In genomic region chr11:115839732-115840131, GRCm38 (mm10) we compare ENCODE assay signal across 16 mouse cellular contexts. TPM values are rescaled to one million over a fixed set of nuclear protein-coding genes. Genes with fewer than 3 reads are reported as not detected.
DNase-seq lines count a peak whose midpoint lies in the region; ATAC-seq and TF ChIP-seq lines count a peak whose summit lies in the region.
"Had no signal": no experiment of that assay in that cellular context is flagged by ENCODE, and none has a peak within 500 bp of the region (broad histone marks: within the 10 kb centered on the region; RNA-seq: fewer than 3 reads in every experiment).

No protein-coding gene starts in this region.

- H3K9me3 ChIP-seq in kidney, embryonic 15.5 days (replicated peaks), result no peaks in the 10 kb centered on the region
- no peaks in the 10 kb centered on the region for H3K9me3 ChIP-seq in ES-Bruce4 (replicated peaks; ENCODE audit: control insufficient read depth, insufficient read depth, low read length, poor library complexity, severe bottlenecking)
- no peaks in the 10 kb centered on the region for H3K9me3 ChIP-seq in intestine, embryonic 15.5 days
- H3K9me3 ChIP-seq: embryonic facial prominence, embryonic 15.5 days had no signal

- 51% methylated on average over 3 of the region's 3 CpGs for WGBS in heart, adult 2 months
- WGBS in kidney, embryonic 15.5 days, result 76% methylated on average over 3 of the region's 3 CpGs
- WGBS in intestine, embryonic 15.5 days, result 60% methylated on average over 3 of the region's 3 CpGs

- no peaks in the 10 kb centered on the region for H3K36me3 ChIP-seq in heart, adult 2 months (ENCODE audit: control insufficient read depth, insufficient read depth, low read length)
- H3K36me3 ChIP-seq in kidney, embryonic 15.5 days, result peaks cover under 1% of the 10 kb centered on the region; the same call in 1 of the 2 replicates
- no peaks in the 10 kb centered on the region for H3K36me3 ChIP-seq in ES-Bruce4 (ENCODE audit: control insufficient read depth, insufficient read depth, low read length, poor library complexity, severe bottlenecking)
- no peaks in the 10 kb centered on the region for H3K36me3 ChIP-seq in intestine, embryonic 15.5 days
- H3K36me3 ChIP-seq: embryonic facial prominence, embryonic 15.5 days had no signal

- TF ChIP-seq EP300 in heart, adult 2 months (IDR thresholded peaks at IDR 0.05; ENCODE audit: insufficient read depth, low read depth, low read length), result no peak
- 0 out of 2 replicates have a peak, but pooled peaks have one; percentile 5 for TF ChIP-seq EP300 in ES-Bruce4 (IDR thresholded peaks at IDR 0.05; ENCODE audit: insufficient read depth, low read depth, low read length)

- H3K27ac ChIP-seq in heart, adult 2 months, result peak overlapping the region; percentile 13
- H3K27ac ChIP-seq in kidney, embryonic 15.5 days, result peak overlapping the region; percentile 49
- H3K27ac ChIP-seq in ES-Bruce4 (ENCODE audit: insufficient read depth, low read length), result peak overlapping the region; percentile 60
- peak overlapping the region; percentile 83 for H3K27ac ChIP-seq in intestine, embryonic 15.5 days

- no peaks in the 10 kb centered on the region for H3K27me3 ChIP-seq in heart, adult 2 months (ENCODE audit: control insufficient read depth, insufficient read depth, low read length)
- no peaks in the 10 kb centered on the region for H3K27me3 ChIP-seq in kidney, embryonic 15.5 days
- no peaks in the 10 kb centered on the region for H3K27me3 ChIP-seq in ES-Bruce4 (ENCODE audit: control insufficient read depth, insufficient read depth, low read length, poor library complexity, severe bottlenecking)
- no peaks in the 10 kb centered on the region for H3K27me3 ChIP-seq in intestine, embryonic 15.5 days (replicated peaks)

- intact Hi-C loops in heart, adult 2 months (cut with DNase I), result no loop called here

- no peaks in the 10 kb centered on the region for H3K79me2 ChIP-seq in heart, adult 2 months (replicated peaks; ENCODE audit: control insufficient read depth, insufficient read depth, low read length)

- no peak overlapping the region for H3K4me2 ChIP-seq in kidney, embryonic 15.5 days
- 0 out of 2 replicates have a peak overlapping the region, but pooled peaks have one; percentile 15 for H3K4me2 ChIP-seq in intestine, embryonic 15.5 days (replicated peaks)
- H3K4me2 ChIP-seq: embryonic facial prominence, embryonic 15.5 days had no signal

- TF ChIP-seq POLR2A in heart, adult 2 months (IDR thresholded peaks at IDR 0.05; ENCODE audit: insufficient read depth, low read depth, low read length), result no peak
- TF ChIP-seq POLR2A in ES-Bruce4 (IDR thresholded peaks at IDR 0.05; ENCODE audit: insufficient read depth, low read length), result no peak

- H3K4me1 ChIP-seq in heart, adult 2 months (ENCODE audit: control insufficient read depth, insufficient read depth, low read length), result peaks cover 11% of the 10 kb centered on the region
- peaks cover 83% of the 10 kb centered on the region for H3K4me1 ChIP-seq in kidney, embryonic 15.5 days
- peaks cover 36% of the 10 kb centered on the region for H3K4me1 ChIP-seq in ES-Bruce4 (ENCODE audit: control insufficient read depth, insufficient read depth, low read length)
- peaks cover 61% of the 10 kb centered on the region for H3K4me1 ChIP-seq in intestine, embryonic 15.5 days (replicated peaks)

- no peak for DNase-seq in heart, adult 2 months
- DNase-seq in heart, adult 18-20 months, result no peak
- DNase-seq in kidney, postnatal 36 days, result no peak
- DNase-seq in retina, embryonic 14.5 days (ENCODE audit: low spot score), result no peak
- DNase-seq: cerebellum, adult 9-11 months; forebrain, postnatal 0 days; kidney, postnatal 25 days; layer of hippocampus, postnatal 36 days; spleen, adult 18-20 months had no signal

- no peak overlapping the region for H3K9ac ChIP-seq in heart, adult 2 months (ENCODE audit: low read depth, low read length)
- H3K9ac ChIP-seq in kidney, embryonic 15.5 days, result 0 out of 2 replicates have a peak overlapping the region, but pooled peaks have one; percentile 22
- no peak overlapping the region for H3K9ac ChIP-seq in ES-Bruce4 (ENCODE audit: low read depth, poor library complexity, severe bottlenecking)
- H3K9ac ChIP-seq in intestine, embryonic 15.5 days, result no peak overlapping the region
- H3K9ac ChIP-seq: embryonic facial prominence, embryonic 15.5 days; forebrain, postnatal 0 days had no signal

- H3K4me3 ChIP-seq in heart, adult 2 months, result no peak overlapping the region
- H3K4me3 ChIP-seq in kidney, embryonic 15.5 days (replicated peaks), result no peak overlapping the region
- no peak overlapping the region for H3K4me3 ChIP-seq in ES-Bruce4 (ENCODE audit: low read depth, low read length)
- H3K4me3 ChIP-seq in intestine, embryonic 15.5 days (replicated peaks), result no peak overlapping the region
- H3K4me3 ChIP-seq: embryonic facial prominence, embryonic 15.5 days had no signal

- no peak for ATAC-seq in kidney, embryonic 15.5 days (replicated peaks; ENCODE audit: low FRiP score)
- no peak for ATAC-seq in intestine, embryonic 15.5 days
- ATAC-seq in frontal cortex, adult (ENCODE audit: low TSS enrichment), result no peak
- ATAC-seq: forebrain, postnatal 0 days had no signal

- no peak for TF ChIP-seq CTCF in heart, adult 2 months (IDR thresholded peaks at IDR 0.05)
- no peak for TF ChIP-seq CTCF in ES-Bruce4 (IDR thresholded peaks at IDR 0.05; ENCODE audit: low read depth, low read length)

RNA-seq across cellular contexts. Expression of gene Llgl2, which starts 15.9 kb away (rescaled TPM):
- total RNA-seq in heart, adult 2 months (2021), result 10 to 100 TPM; 18.4 to 20.3 TPM
- polyA plus RNA-seq in heart, adult 2 months (2012; rRNA removed), result 19.4 and 20.2 TPM in 2 replicates
- 10 to 100 TPM; 17.5 to 18.2 TPM for total RNA-seq in heart, adult 18-20 months (2021)
- 39.1 and 41.0 TPM in 2 replicates for polyA plus RNA-seq in kidney, embryonic 15.5 days (2015; fragmentation: Nextera tagmentation; extraction: Ambion mirVana)
- 92.1 and 99.1 TPM in 2 replicates for polyA plus RNA-seq in ES-Bruce4 (2011; ENCODE audit: insufficient read depth, insufficient read length, low read depth, missing spikeins)
- 77.2 and 80.6 TPM in 2 replicates for polyA plus RNA-seq in intestine, embryonic 15.5 days (2015; fragmentation: Nextera tagmentation; extraction: Ambion mirVana)

RNA-seq across cellular contexts. Expression of gene Myo15b, which starts 18.5 kb away (rescaled TPM):
- under 1 TPM in 1 of 2 experiments, not detected in 1; 0.05 TPM for total RNA-seq in heart, adult 2 months (2021)
- 0.20 and 0.29 TPM in 2 replicates for polyA plus RNA-seq in heart, adult 2 months (2012; rRNA removed)
- not detected for total RNA-seq in heart, adult 18-20 months (2021)
- 8.0 and 11.1 TPM in 2 replicates for polyA plus RNA-seq in kidney, embryonic 15.5 days (2015; fragmentation: Nextera tagmentation; extraction: Ambion mirVana)
- 1.6 and 4.2 TPM in 2 replicates for polyA plus RNA-seq in ES-Bruce4 (2011; ENCODE audit: insufficient read depth, insufficient read length, low read depth, missing spikeins)
- 95.2 and 111 TPM in 2 replicates for polyA plus RNA-seq in intestine, embryonic 15.5 days (2015; fragmentation: Nextera tagmentation; extraction: Ambion mirVana)
- total RNA-seq: adrenal gland, adult 18-20 months; forebrain, postnatal 0 days; monocyte, adult 5-6 weeks had no signal

RNA-seq across cellular contexts. Expression of gene Tsen54, which starts 25.2 kb away (rescaled TPM):
- 1 to 10 TPM; 7.2 to 9.3 TPM for total RNA-seq in heart, adult 2 months (2021)
- polyA plus RNA-seq in heart, adult 2 months (2012; rRNA removed), result 15.9 and 16.3 TPM in 2 replicates
- total RNA-seq in heart, adult 18-20 months (2021), result 1 to 10 TPM; 7.1 to 8.5 TPM
- polyA plus RNA-seq in kidney, embryonic 15.5 days (2015; fragmentation: Nextera tagmentation; extraction: Ambion mirVana), result 37.3 and 39.8 TPM in 2 replicates
- 26.9 and 30.2 TPM in 2 replicates for polyA plus RNA-seq in ES-Bruce4 (2011; ENCODE audit: insufficient read depth, insufficient read length, low read depth, missing spikeins)
- 31.3 and 34.9 TPM in 2 replicates for polyA plus RNA-seq in intestine, embryonic 15.5 days (2015; fragmentation: Nextera tagmentation; extraction: Ambion mirVana)

RNA-seq across cellular contexts. Expression of gene Caskin2, which starts 26.3 kb away (rescaled TPM):
- total RNA-seq in heart, adult 2 months (2021), result 10 to 100 TPM; 40.5 to 43.8 TPM
- 38.5 TPM in 2 replicates for polyA plus RNA-seq in heart, adult 2 months (2012; rRNA removed)
- total RNA-seq in heart, adult 18-20 months (2021), result 10 to 100 TPM; 39.2 to 42.9 TPM
- polyA plus RNA-seq in kidney, embryonic 15.5 days (2015; fragmentation: Nextera tagmentation; extraction: Ambion mirVana), result 17.3 and 20.9 TPM in 2 replicates
- polyA plus RNA-seq in ES-Bruce4 (2011; ENCODE audit: insufficient read depth, insufficient read length, low read depth, missing spikeins), result 10.5 and 12.1 TPM in 2 replicates
- 12.0 and 12.1 TPM in 2 replicates for polyA plus RNA-seq in intestine, embryonic 15.5 days (2015; fragmentation: Nextera tagmentation; extraction: Ambion mirVana)

Comparison
In these comparisons a context has a peak if more than half of its experiments do, and no peak if none do; other contexts are left out.
1. H3K27ac ChIP-seq: peak in every context shown above with its lines; median percentile 83 in intestine, embryonic 15.5 days; 60 in ES-Bruce4; 49 in kidney, embryonic 15.5 days; 13 in heart, adult 2 months.